Mouse (Mus musculus): Measurements from ENCODE around the gene Ninj1.

The Ninj1 gene

GRCm38 (mm10) chr13:49196211-49196610 is 8.9 kb downstream of the Ninj1 start:
- no peak for DNase-seq (ENCODE audit: low read depth, low spot score)

- DNase-seq (ENCODE audit: low read depth, low spot score) = no peak
Observed at GRCm38 (mm10) chr13:49196766-49197165, 9.5 kb downstream of the Ninj1 start.

- no peak for DNase-seq (ENCODE audit: low read depth, low spot score)
Observed at GRCm38 (mm10) chr13:49198734-49199133, 11.4 kb downstream of the Ninj1 start.

GRCm38 (mm10) chr13:49199891-49200290 is 12.6 kb downstream of the Ninj1 start:
- DNase-seq (ENCODE audit: low read depth, low spot score) = no peak

GRCm38 (mm10) chr13:49200688-49201087 is 13.4 kb downstream of the Ninj1 start:
- no peak for DNase-seq (ENCODE audit: low read depth, low spot score)

- DNase-seq (ENCODE audit: low read depth, low spot score) = no peak
Observed at GRCm38 (mm10) chr13:49202556-49202955, 15.3 kb downstream of the Ninj1 start.

- peak; percentile 50 for DNase-seq (ENCODE audit: low read depth, low spot score)
Observed at GRCm38 (mm10) chr13:49205381-49205998, 18.2 kb downstream of the Ninj1 start.

- no peak for DNase-seq (ENCODE audit: low read depth, low spot score)
Observed at GRCm38 (mm10) chr13:49206341-49206740, 19.1 kb downstream of the Ninj1 start.

- no peak for DNase-seq (ENCODE audit: low read depth, low spot score)
Observed at GRCm38 (mm10) chr13:49209306-49209705, 22.0 kb downstream of the Ninj1 start.

- no peak for DNase-seq (ENCODE audit: low read depth, low spot score)
Observed at GRCm38 (mm10) chr13:49212711-49213500, 25.6 kb downstream of the Ninj1 start.

- no peak for DNase-seq (ENCODE audit: low read depth, low spot score)
Observed at GRCm38 (mm10) chr13:49213531-49213932, 26.2 kb downstream of the Ninj1 start.

- DNase-seq (ENCODE audit: low read depth, low spot score) = no peak
Observed at GRCm38 (mm10) chr13:49214454-49214853, 27.2 kb downstream of the Ninj1 start.

GRCm38 (mm10) chr13:49215128-49215503 is 27.8 kb downstream of the Ninj1 start:
- DNase-seq (ENCODE audit: low read depth, low spot score) = no peak

- peak; percentile 77 for DNase-seq (ENCODE audit: low read depth, low spot score)
Observed at GRCm38 (mm10) chr13:49215504-49216219, 28.4 kb downstream of the Ninj1 start, which contains the start of gene Card19. Gene Card19 (minus strand): TSS chr13:49216037.

- DNase-seq (ENCODE audit: low read depth, low spot score) = no peak
Observed at GRCm38 (mm10) chr13:49216220-49216552, 28.9 kb downstream of the Ninj1 start.

GRCm38 (mm10) chr13:49216808-49217561 is 29.7 kb downstream of the Ninj1 start:
- DNase-seq (ENCODE audit: low read depth, low spot score) = no peak

GRCm38 (mm10) chr13:49218651-49219050 is 31.4 kb downstream of the Ninj1 start:
- no peak for DNase-seq (ENCODE audit: low read depth, low spot score)

GRCm38 (mm10) chr13:49219367-49219766 is 32.1 kb downstream of the Ninj1 start:
- no peak for DNase-seq (ENCODE audit: low read depth, low spot score)

- DNase-seq (ENCODE audit: low read depth, low spot score) = no peak
Observed at GRCm38 (mm10) chr13:49220912-49221311, 33.6 kb downstream of the Ninj1 start.

- DNase-seq (ENCODE audit: low read depth, low spot score) = no peak
Observed at GRCm38 (mm10) chr13:49224314-49224713, 37.0 kb downstream of the Ninj1 start.

GRCm38 (mm10) chr13:49224729-49225128 is 37.4 kb downstream of the Ninj1 start:
- DNase-seq (ENCODE audit: low read depth, low spot score) = no peak

- no peak for DNase-seq (ENCODE audit: low read depth, low spot score)
Observed at GRCm38 (mm10) chr13:49225159-49225558, 37.9 kb downstream of the Ninj1 start.
